Mouse (Mus musculus) liver, embryonic 15.5 days (tissue): ENCODE results near the gene Gins3. TPM values are rescaled to one million over a fixed set of nuclear protein-coding genes. Genes with fewer than 3 reads are reported as not detected.
A peak's percentile ranks its signal among the peaks of the same experiment; 100 is the strongest.

Experiments
- ATAC-seq: fragments of 200-750 bp; cut with Nextera tagmentation; 2 replicates; pipeline ENCODE4 v1.8.0; 2017; ENCODE audit warnings: moderate number of reproducible peaks, mild to moderate bottlenecking, moderate library complexity; ENCODE audit not compliant: insufficient read depth
- H3K27ac ChIP-seq: fragments of 300-500 bp; sonication (generic); replicated peaks from 2 replicates; pipeline ENCODE4 v1.5.1; 2015; ENCODE audit warnings: mild to moderate bottlenecking, inconsistent platforms
- H3K27me3 ChIP-seq: fragments of 300-500 bp; sonication (generic); 2 replicates; pipeline ENCODE4 v1.6.1; 2015; ENCODE audit warnings: mild to moderate bottlenecking, inconsistent platforms
- H3K36me3 ChIP-seq: fragments of 300-500 bp; sonication (generic); replicated peaks from 2 replicates; pipeline ENCODE4 v1.6.1; 2015; ENCODE audit warnings: moderate library complexity, mild to moderate bottlenecking, inconsistent platforms
- H3K4me1 ChIP-seq: fragments of 300-500 bp; sonication (generic); replicated peaks from 2 replicates; pipeline ENCODE4 v1.6.1; 2015; ENCODE audit warnings: inconsistent platforms
- H3K4me2 ChIP-seq: fragments of 300-500 bp; sonication (generic); 2 replicates; pipeline ENCODE4 v1.6.1; 2015; ENCODE audit warnings: moderate library complexity, mild to moderate bottlenecking, inconsistent platforms
- H3K4me3 ChIP-seq: fragments of 300-500 bp; sonication (generic); replicated peaks from 2 replicates; pipeline ENCODE4 v1.5.1; 2015; ENCODE audit warnings: mild to moderate bottlenecking, inconsistent platforms
- H3K9ac ChIP-seq: fragments of 300-500 bp; sonication (generic); 2 replicates; pipeline ENCODE4 v1.6.1; 2015; ENCODE audit warnings: moderate library complexity, mild to moderate bottlenecking, inconsistent platforms
- H3K9me3 ChIP-seq: fragments of 300-500 bp; sonication (generic); replicated peaks from 2 replicates; pipeline ENCODE4 v1.6.1; 2016; ENCODE audit warnings: inconsistent platforms
- WGBS: fragments of 180-500 bp; shearing (Covaris S2); methylation state at CpG from one replicate; pipeline ENCODE4 v1.1.7; 2015; ENCODE audit warnings: mixed read lengths; ENCODE audit not compliant: insufficient replicate concordance; 5-methylcytosine and 5-hydroxymethylcytosine counted together
- polyA plus RNA-seq: library from polyadenylated mRNA; unstranded; fragments of >200 nt; fragmentation: Nextera tagmentation; extraction: Ambion mirVana; gene quantifications from 2 replicates; pipeline ENCODE4 v1.2.1, GENCODE M21; 2015

Gins3 gene
- polyA plus RNA-seq: 8.9 and 9.2 TPM in 2 replicates

- peak; percentile 91 for ATAC-seq
- Histone ChIP-seq H3K4me2 (peak within 1 kb of the TSS; percentile 75), H3K9ac (peak within 1 kb of the TSS; percentile 74), H3K36me3 (peaks cover 7% of the 10 kb centered on the region; the same call in 1 of the 2 replicates), H3K4me1 (peaks cover 21% of the 10 kb centered on the region), H3K27ac (0 out of 2 replicates have a peak within 1 kb of the TSS, but pooled peaks have one; percentile 34), H3K4me3 (peak within 1 kb of the TSS; percentile 76), H3K27me3 (peaks cover 5% of the 10 kb centered on the region), H3K9me3 (no peaks in the 10 kb centered on the region)
- WGBS: under 1% methylated on average over 52 of the region's 52 CpGs
These were observed at the start of gene Gins3 for GRCm38 (mm10) chr8:95633262-95634062. Gins3 (plus strand) TSS chr8:95633453.

- Histone ChIP-seq H3K9me3 (no peaks in the 10 kb centered on the region), H3K9ac (no peak overlapping the region), H3K36me3 (no peaks in the 10 kb centered on the region), H3K27ac (no peak overlapping the region), H3K4me1 (peaks cover 19% of the 10 kb centered on the region), H3K4me3 (no peak overlapping the region), H3K4me2 (no peak overlapping the region), H3K27me3 (no peaks in the 10 kb centered on the region)
- no peak for ATAC-seq
- WGBS: 65% methylated on average over 1 of the region's 1 CpGs
These were observed 45.9 kb upstream of the Gins3 start for GRCm38 (mm10) chr8:95587339-95587738.

- H3K27ac ChIP-seq: no peak overlapping the region
- no peak overlapping the region for H3K4me3 ChIP-seq
- H3K9me3 ChIP-seq: 0 out of 2 replicates have a peak, but pooled peaks cover 4% of the 10 kb centered on the region
- no peaks in the 10 kb centered on the region for H3K36me3 ChIP-seq
- H3K9ac ChIP-seq: no peak overlapping the region
- H3K4me1 ChIP-seq: peaks cover 36% of the 10 kb centered on the region
- ATAC-seq: no peak
- H3K27me3 ChIP-seq: no peaks in the 10 kb centered on the region
- WGBS: 62% methylated on average over 10 of the region's 10 CpGs
- no peak overlapping the region for H3K4me2 ChIP-seq
These were observed 44.0 kb upstream of the Gins3 start for GRCm38 (mm10) chr8:95589282-95589681.

- Histone ChIP-seq H3K4me3 (no peak overlapping the region), H3K27me3 (no peaks in the 10 kb centered on the region), H3K4me1 (peaks cover 40% of the 10 kb centered on the region), H3K4me2 (no peak overlapping the region), H3K9ac (no peak overlapping the region), H3K36me3 (no peaks in the 10 kb centered on the region), H3K9me3 (0 out of 2 replicates have a peak, but pooled peaks cover 4% of the 10 kb centered on the region), H3K27ac (no peak overlapping the region)
- 76% methylated on average over 4 of the region's 4 CpGs for WGBS
- ATAC-seq: no peak
These were observed 42.7 kb upstream of the Gins3 start for GRCm38 (mm10) chr8:95590539-95590938.

- Histone ChIP-seq H3K27ac (peak overlapping the region; percentile 75), H3K4me3 (no peak overlapping the region), H3K4me1 (peaks cover 49% of the 10 kb centered on the region), H3K9ac (no peak overlapping the region), H3K36me3 (no peaks in the 10 kb centered on the region), H3K9me3 (0 out of 2 replicates have a peak, but pooled peaks cover 4% of the 10 kb centered on the region), H3K27me3 (no peaks in the 10 kb centered on the region), H3K4me2 (peak overlapping the region; percentile 42)
- ATAC-seq: peak; percentile 90
- 26% methylated on average over 12 of the region's 12 CpGs for WGBS
These were observed 41.0 kb upstream of the Gins3 start for GRCm38 (mm10) chr8:95592131-95592780.

GRCm38 (mm10) chr8:95593439-95594393, 39.5 kb upstream of the Gins3 start:
- no peak for ATAC-seq
- no peak overlapping the region for H3K9ac ChIP-seq
- WGBS: 88% methylated on average over 7 of the region's 7 CpGs
- peaks cover 49% of the 10 kb centered on the region for H3K4me1 ChIP-seq
- H3K4me3 ChIP-seq: no peak overlapping the region
- no peaks in the 10 kb centered on the region for H3K27me3 ChIP-seq
- H3K27ac ChIP-seq: peak overlapping the region; percentile 38; the same call in 1 of the 2 replicates
- no peak overlapping the region for H3K4me2 ChIP-seq
- 0 out of 2 replicates have a peak, but pooled peaks cover 4% of the 10 kb centered on the region for H3K9me3 ChIP-seq
- no peaks in the 10 kb centered on the region for H3K36me3 ChIP-seq

GRCm38 (mm10) chr8:95595131-95595530, 38.1 kb upstream of the Gins3 start:
- H3K9me3 ChIP-seq: 0 out of 2 replicates have a peak, but pooled peaks cover 4% of the 10 kb centered on the region
- H3K27me3 ChIP-seq: no peaks in the 10 kb centered on the region
- no peak overlapping the region for H3K27ac ChIP-seq
- H3K4me1 ChIP-seq: peaks cover 52% of the 10 kb centered on the region
- H3K36me3 ChIP-seq: no peaks in the 10 kb centered on the region
- WGBS: 78% methylated on average over 14 of the region's 14 CpGs
- H3K4me3 ChIP-seq: no peak overlapping the region
- ATAC-seq: no peak
- no peak overlapping the region for H3K4me2 ChIP-seq
- H3K9ac ChIP-seq: no peak overlapping the region

GRCm38 (mm10) chr8:95596841-95597241, 36.4 kb upstream of the Gins3 start:
- peaks cover 4% of the 10 kb centered on the region for H3K27me3 ChIP-seq
- no peak overlapping the region for H3K27ac ChIP-seq
- no peak overlapping the region for H3K4me3 ChIP-seq
- H3K9ac ChIP-seq: no peak overlapping the region
- H3K36me3 ChIP-seq: no peaks in the 10 kb centered on the region
- WGBS: 38% methylated on average over 4 of the region's 4 CpGs
- H3K4me1 ChIP-seq: peaks cover 38% of the 10 kb centered on the region
- no peak overlapping the region for H3K4me2 ChIP-seq
- no peak for ATAC-seq
- H3K9me3 ChIP-seq: 0 out of 2 replicates have a peak, but pooled peaks cover 4% of the 10 kb centered on the region

GRCm38 (mm10) chr8:95599861-95600260, 33.4 kb upstream of the Gins3 start:
- Histone ChIP-seq H3K4me3 (no peak overlapping the region), H3K9ac (no peak overlapping the region), H3K27ac (no peak overlapping the region), H3K36me3 (no peaks in the 10 kb centered on the region), H3K27me3 (peaks cover 4% of the 10 kb centered on the region), H3K4me2 (no peak overlapping the region), H3K4me1 (peaks cover 11% of the 10 kb centered on the region), H3K9me3 (no peaks in the 10 kb centered on the region)
- ATAC-seq: no peak
- WGBS: 11% methylated on average over 11 of the region's 11 CpGs

- Histone ChIP-seq H3K4me2 (no peak overlapping the region), H3K27me3 (peaks cover 4% of the 10 kb centered on the region), H3K9me3 (no peaks in the 10 kb centered on the region), H3K27ac (no peak overlapping the region), H3K9ac (no peak overlapping the region), H3K4me3 (no peak overlapping the region), H3K4me1 (peaks cover 11% of the 10 kb centered on the region), H3K36me3 (no peaks in the 10 kb centered on the region)
- WGBS: 66% methylated on average over 15 of the region's 15 CpGs
- no peak for ATAC-seq
These were observed 31.9 kb upstream of the Gins3 start for GRCm38 (mm10) chr8:95601306-95601705.
